In the genomic region with DNA sequence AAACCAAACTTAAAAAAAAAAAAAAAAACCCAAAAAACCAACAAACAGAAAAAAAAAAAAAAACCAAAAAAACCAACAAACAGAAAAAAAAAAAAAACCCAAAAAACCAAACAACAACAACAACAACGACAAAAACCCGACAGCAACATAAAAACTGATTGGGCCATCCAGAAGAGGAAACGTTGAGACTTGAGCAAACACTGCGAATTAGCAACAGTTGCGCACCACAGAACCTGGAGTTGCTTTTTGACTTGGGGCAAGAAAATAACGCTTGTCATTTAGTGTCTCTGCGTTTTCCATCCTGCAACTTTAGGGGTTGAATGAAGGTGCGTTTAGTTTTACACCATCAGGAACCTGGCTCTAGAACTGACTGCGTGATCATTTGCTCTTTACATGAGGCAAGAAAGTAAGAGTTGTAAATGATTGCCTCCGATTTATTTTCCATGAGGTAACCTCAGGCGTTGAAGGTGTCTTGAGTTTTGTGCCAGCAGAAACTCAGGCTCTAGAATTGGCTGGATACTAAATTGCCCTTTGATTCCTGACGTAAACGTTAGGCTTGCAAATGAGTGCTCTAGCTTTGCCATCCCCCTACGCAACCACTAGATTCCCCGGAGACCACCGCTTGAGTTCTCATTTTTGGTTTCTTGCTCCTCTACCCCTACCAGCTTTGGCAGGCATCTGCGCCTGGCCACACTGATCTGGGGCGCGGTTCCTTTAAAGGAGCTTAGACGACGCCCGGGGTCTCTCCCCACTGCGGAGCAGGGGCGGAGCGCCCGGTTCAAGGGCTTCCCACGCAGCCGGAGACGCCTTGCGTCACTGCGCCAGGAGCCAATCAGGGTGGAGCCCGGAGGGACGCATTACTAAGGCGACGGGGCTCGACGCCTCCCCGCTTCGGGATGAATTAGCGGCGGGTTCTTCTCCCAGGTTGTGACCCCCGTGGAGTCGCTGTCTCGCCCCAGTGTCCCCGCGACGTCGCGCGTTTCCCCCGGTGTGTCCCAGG, we compare ENCODE assay signal across 8 mouse cellular contexts. TPM values are rescaled to one million over a fixed set of nuclear protein-coding genes. Genes with fewer than 3 reads are reported as not detected.
DNase-seq lines count a peak whose midpoint lies in the region; ATAC-seq and TF ChIP-seq lines count a peak whose summit lies in the region.

A gene (plus strand): TSS at position 828 of the 1,000 bp plus-strand sequence.

- peak; percentile 98 for DNase-seq in forebrain, embryonic 14.5 days (ENCODE audit: low spot score)
- DNase-seq in heart, postnatal 14 days, result peak; percentile 94 to 97
- DNase-seq in layer of hippocampus, adult 11-12 months (ENCODE audit: low spot score), result peak; percentile 96
- peak; percentile 96 to 97 for DNase-seq in lung, adult 18-20 months
- DNase-seq in testis, postnatal 14 days (ENCODE audit: low spot score), result peak; percentile 96

- H3K27ac ChIP-seq in ES-Bruce4 (ENCODE audit: insufficient read depth, low read length), result no peak within 1 kb of the TSS
- peak within 1 kb of the TSS; percentile 27; the same call in 1 of the 2 replicates for H3K27ac ChIP-seq in forebrain, embryonic 14.5 days (ENCODE audit: low read depth, low read length)
- H3K27ac ChIP-seq in neural tube, embryonic 15.5 days (replicated peaks), result peak within 1 kb of the TSS; percentile 76

- intact Hi-C loops in heart, postnatal 14 days (cut with DNase I), result loop anchor here (5.0 kb wide), 1 partner anchor 190 kb away; a partner anchor contains a TSS

- H3K4me1 ChIP-seq in ES-Bruce4 (ENCODE audit: control insufficient read depth, insufficient read depth, low read length), result no peaks in the 10 kb centered on the region
- H3K4me1 ChIP-seq in forebrain, embryonic 14.5 days (ENCODE audit: control insufficient read depth, insufficient read depth, low read length), result peaks cover 5% of the 10 kb centered on the region; the same call in 1 of the 2 replicates
- H3K4me1 ChIP-seq in neural tube, embryonic 15.5 days, result peaks cover 13% of the 10 kb centered on the region

- 7% methylated on average over 48 of the region's 51 CpGs for whole genome bisulfite sequencing in forebrain, embryonic 14.5 days
- WGBS in neural tube, embryonic 15.5 days, result 6% methylated on average over 51 of the region's 51 CpGs

- H3K4me3 ChIP-seq in ES-Bruce4 (ENCODE audit: low read depth, low read length), result peak within 1 kb of the TSS; percentile 73
- H3K4me3 ChIP-seq in forebrain, embryonic 14.5 days (ENCODE audit: low read depth, low read length), result peak within 1 kb of the TSS; percentile 83
- peak within 1 kb of the TSS; percentile 69 for H3K4me3 ChIP-seq in neural tube, embryonic 15.5 days (replicated peaks)

- no peak for TF ChIP-seq POLR2A in ES-Bruce4 (IDR thresholded peaks at IDR 0.05; ENCODE audit: insufficient read depth, low read length)

- no peak for TF ChIP-seq EP300 in ES-Bruce4 (IDR thresholded peaks at IDR 0.05; ENCODE audit: insufficient read depth, low read depth, low read length)

- no peaks in the 10 kb centered on the region for H3K36me3 ChIP-seq in ES-Bruce4 (ENCODE audit: control insufficient read depth, insufficient read depth, low read length, poor library complexity, severe bottlenecking)
- H3K36me3 ChIP-seq in forebrain, embryonic 14.5 days (ENCODE audit: control insufficient read depth, insufficient read depth, low read length), result no peaks in the 10 kb centered on the region
- peaks cover 2% of the 10 kb centered on the region; the same call in 1 of the 2 replicates for H3K36me3 ChIP-seq in neural tube, embryonic 15.5 days

- no peaks in the 10 kb centered on the region for H3K9me3 ChIP-seq in ES-Bruce4 (replicated peaks; ENCODE audit: control insufficient read depth, insufficient read depth, low read length, poor library complexity, severe bottlenecking)
- no peaks in the 10 kb centered on the region for H3K9me3 ChIP-seq in forebrain, embryonic 14.5 days (replicated peaks; ENCODE audit: control insufficient read depth, low read length)
- no peaks in the 10 kb centered on the region for H3K9me3 ChIP-seq in neural tube, embryonic 15.5 days (replicated peaks)

- peak; percentile 99 for ATAC-seq in cerebellum, adult (ENCODE audit: insufficient number of reproducible peaks, low FRiP score, low TSS enrichment)
- ATAC-seq in forebrain, embryonic 14.5 days, result peak; percentile 100
- ATAC-seq in neural tube, embryonic 15.5 days (ENCODE audit: low FRiP score), result peak; percentile 100

- peak within 1 kb of the TSS; percentile 89 for H3K4me2 ChIP-seq in forebrain, embryonic 14.5 days (ENCODE audit: low read length)
- peak within 1 kb of the TSS; percentile 74 for H3K4me2 ChIP-seq in neural tube, embryonic 15.5 days

- peak within 1 kb of the TSS; percentile 73 for H3K9ac ChIP-seq in ES-Bruce4 (ENCODE audit: low read depth, poor library complexity, severe bottlenecking)
- H3K9ac ChIP-seq in forebrain, embryonic 14.5 days (ENCODE audit: low read length), result peak within 1 kb of the TSS; percentile 89
- H3K9ac ChIP-seq in neural tube, embryonic 15.5 days (replicated peaks), result peak within 1 kb of the TSS; percentile 77

- no peaks in the 10 kb centered on the region for H3K27me3 ChIP-seq in ES-Bruce4 (ENCODE audit: control insufficient read depth, insufficient read depth, low read length, poor library complexity, severe bottlenecking)
- no peaks in the 10 kb centered on the region for H3K27me3 ChIP-seq in forebrain, embryonic 14.5 days (replicated peaks; ENCODE audit: control insufficient read depth, insufficient read depth, low read length)
- H3K27me3 ChIP-seq in neural tube, embryonic 15.5 days (replicated peaks), result no peaks in the 10 kb centered on the region

- no peak for TF ChIP-seq CTCF in ES-Bruce4 (IDR thresholded peaks at IDR 0.05; ENCODE audit: low read depth, low read length)

RNA-seq across cellular contexts. Expression of the gene that starts here (rescaled TPM):
- polyA plus RNA-seq in ES-Bruce4 (2011; ENCODE audit: insufficient read depth, insufficient read length, low read depth, missing spikeins), result 12.1 and 13.8 TPM in 2 replicates
- 12.2 and 15.7 TPM in 2 replicates for polyA plus RNA-seq in forebrain, embryonic 14.5 days (2014; fragmentation: Nextera tagmentation; extraction: Ambion mirVana)
- total RNA-seq in heart, postnatal 14 days (2021), result 100 to 1,000 TPM; 103 to 126 TPM
- polyA plus RNA-seq in neural tube, embryonic 15.5 days (2015; fragmentation: Nextera tagmentation; extraction: Ambion mirVana), result 12.9 and 14.2 TPM in 2 replicates
